Mouse (Mus musculus): Measurements from ENCODE around the gene Sergef. TPM values are rescaled to one million over a fixed set of nuclear protein-coding genes. Genes with fewer than 3 reads are reported as not detected.

Gene Sergef
- polyA plus RNA-seq, 1 experiment from 2014 or later, result 50.6 TPM

GRCm38 (mm10) chr7:46469542-46469941 lies 170.1 kb downstream of the Sergef start:
- Histone ChIP-seq H3K27me3 (replicated peaks; ENCODE audit: control insufficient read depth, insufficient read depth, low read length) (no peaks in the 10 kb centered on the region), H3K9ac (ENCODE audit: low read depth, low read length) (no peak overlapping the region), H3K4me2 (ENCODE audit: low read length) (no peak overlapping the region), H3K9me3 (ENCODE audit: control insufficient read depth, low read length) (no peaks in the 10 kb centered on the region), H3K36me3 (ENCODE audit: control insufficient read depth, insufficient read depth, low read length) (no peaks in the 10 kb centered on the region), H3K4me3 (ENCODE audit: low read length) (no peak overlapping the region), H3K27ac (ENCODE audit: low read depth, low read length) (no peak overlapping the region), H3K4me1 (ENCODE audit: control insufficient read depth, insufficient read depth, low read depth, low read length) (peaks cover 20% of the 10 kb centered on the region)
- no peak for ATAC-seq
- WGBS, result 91% methylated on average over 3 of the region's 3 CpGs

- H3K27ac ChIP-seq (ENCODE audit: low read depth, low read length), result peak overlapping the region; percentile 39; the same call in 1 of the 2 replicates
- WGBS, result 49% methylated on average over 7 of the region's 7 CpGs
- no peak for ATAC-seq
Observed at GRCm38 (mm10) chr7:46466422-46466981, 173.1 kb downstream of the Sergef start.

GRCm38 (mm10) chr7:46463136-46463535 lies 176.5 kb downstream of the Sergef start:
- Histone ChIP-seq H3K9me3 (ENCODE audit: control insufficient read depth, low read length) (no peaks in the 10 kb centered on the region), H3K27me3 (replicated peaks; ENCODE audit: control insufficient read depth, insufficient read depth, low read length) (no peaks in the 10 kb centered on the region), H3K9ac (ENCODE audit: low read depth, low read length) (no peak overlapping the region), H3K4me2 (ENCODE audit: low read length) (no peak overlapping the region), H3K4me1 (ENCODE audit: control insufficient read depth, insufficient read depth, low read depth, low read length) (peaks cover 20% of the 10 kb centered on the region), H3K36me3 (ENCODE audit: control insufficient read depth, insufficient read depth, low read length) (no peaks in the 10 kb centered on the region), H3K4me3 (ENCODE audit: low read length) (no peak overlapping the region), H3K27ac (ENCODE audit: low read depth, low read length) (no peak overlapping the region)
- WGBS, result 86% methylated on average over 8 of the region's 8 CpGs
- no peak for ATAC-seq

More at GRCm38 (mm10) chr7:46466422-46466981, 173.1 kb downstream of the Sergef start:
- no peak overlapping the region for H3K4me3 ChIP-seq (ENCODE audit: low read length)
- H3K9ac ChIP-seq (ENCODE audit: low read depth, low read length), result no peak overlapping the region
- H3K4me1 ChIP-seq (ENCODE audit: control insufficient read depth, insufficient read depth, low read depth, low read length), result peaks cover 9% of the 10 kb centered on the region
- no peaks in the 10 kb centered on the region for H3K9me3 ChIP-seq (ENCODE audit: control insufficient read depth, low read length)
- H3K36me3 ChIP-seq (ENCODE audit: control insufficient read depth, insufficient read depth, low read length), result no peaks in the 10 kb centered on the region
- no peaks in the 10 kb centered on the region for H3K27me3 ChIP-seq (replicated peaks; ENCODE audit: control insufficient read depth, insufficient read depth, low read length)
- no peak overlapping the region for H3K4me2 ChIP-seq (ENCODE audit: low read length)

GRCm38 (mm10) chr7:46462287-46462686 lies 177.3 kb downstream of the Sergef start:
- no peaks in the 10 kb centered on the region for H3K9me3 ChIP-seq (ENCODE audit: control insufficient read depth, low read length)
- H3K4me1 ChIP-seq (ENCODE audit: control insufficient read depth, insufficient read depth, low read depth, low read length), result peaks cover 20% of the 10 kb centered on the region
- no peak for ATAC-seq
- no peaks in the 10 kb centered on the region for H3K36me3 ChIP-seq (ENCODE audit: control insufficient read depth, insufficient read depth, low read length)
- H3K4me2 ChIP-seq (ENCODE audit: low read length), result no peak overlapping the region
- no peak overlapping the region for H3K27ac ChIP-seq (ENCODE audit: low read depth, low read length)
- no peak overlapping the region for H3K9ac ChIP-seq (ENCODE audit: low read depth, low read length)
- no peaks in the 10 kb centered on the region for H3K27me3 ChIP-seq (replicated peaks; ENCODE audit: control insufficient read depth, insufficient read depth, low read length)
- H3K4me3 ChIP-seq (ENCODE audit: low read length), result no peak overlapping the region
- whole genome bisulfite sequencing, result 61% methylated on average over 8 of the region's 8 CpGs

- peak; percentile 58 for ATAC-seq
- Histone ChIP-seq H3K4me3 (ENCODE audit: low read length) (no peak overlapping the region), H3K9ac (ENCODE audit: low read depth, low read length) (0 out of 2 replicates have a peak overlapping the region, but pooled peaks have one; percentile 39), H3K4me2 (ENCODE audit: low read length) (no peak overlapping the region), H3K9me3 (ENCODE audit: control insufficient read depth, low read length) (no peaks in the 10 kb centered on the region), H3K36me3 (ENCODE audit: control insufficient read depth, insufficient read depth, low read length) (no peaks in the 10 kb centered on the region), H3K27ac (ENCODE audit: low read depth, low read length) (peak overlapping the region; percentile 73), H3K27me3 (replicated peaks; ENCODE audit: control insufficient read depth, insufficient read depth, low read length) (no peaks in the 10 kb centered on the region), H3K4me1 (ENCODE audit: control insufficient read depth, insufficient read depth, low read depth, low read length) (peaks cover 13% of the 10 kb centered on the region)
- WGBS, result 77% methylated on average over 9 of the region's 9 CpGs
Observed at GRCm38 (mm10) chr7:46459605-46460245, 179.9 kb downstream of the Sergef start.

GRCm38 (mm10) chr7:46459200-46459599 lies 180.4 kb downstream of the Sergef start:
- H3K9ac ChIP-seq (ENCODE audit: low read depth, low read length), result no peak overlapping the region
- no peaks in the 10 kb centered on the region for H3K36me3 ChIP-seq (ENCODE audit: control insufficient read depth, insufficient read depth, low read length)
- H3K27me3 ChIP-seq (replicated peaks; ENCODE audit: control insufficient read depth, insufficient read depth, low read length), result no peaks in the 10 kb centered on the region
- H3K4me3 ChIP-seq (ENCODE audit: low read length), result no peak overlapping the region
- WGBS, result 57% methylated on average over 2 of the region's 2 CpGs
- H3K4me2 ChIP-seq (ENCODE audit: low read length), result no peak overlapping the region
- peaks cover 16% of the 10 kb centered on the region for H3K4me1 ChIP-seq (ENCODE audit: control insufficient read depth, insufficient read depth, low read depth, low read length)
- peak overlapping the region; percentile 73 for H3K27ac ChIP-seq (ENCODE audit: low read depth, low read length)
- no peaks in the 10 kb centered on the region for H3K9me3 ChIP-seq (ENCODE audit: control insufficient read depth, low read length)
- peak; percentile 76 for ATAC-seq

- ATAC-seq, result no peak
- 67% methylated on average over 3 of the region's 3 CpGs for WGBS
Observed at GRCm38 (mm10) chr7:46457889-46458288, 181.7 kb downstream of the Sergef start.

GRCm38 (mm10) chr7:46453930-46454679 lies 185.5 kb downstream of the Sergef start:
- H3K4me2 ChIP-seq (ENCODE audit: low read length), result no peak overlapping the region
- H3K36me3 ChIP-seq (ENCODE audit: control insufficient read depth, insufficient read depth, low read length), result no peaks in the 10 kb centered on the region
- no peak overlapping the region for H3K4me3 ChIP-seq (ENCODE audit: low read length)
- H3K27me3 ChIP-seq (replicated peaks; ENCODE audit: control insufficient read depth, insufficient read depth, low read length), result no peaks in the 10 kb centered on the region
- peak overlapping the region; percentile 70 for H3K27ac ChIP-seq (ENCODE audit: low read depth, low read length)
- peak; percentile 85 for ATAC-seq
- peaks cover 23% of the 10 kb centered on the region for H3K4me1 ChIP-seq (ENCODE audit: control insufficient read depth, insufficient read depth, low read depth, low read length)
- WGBS, result 12% methylated on average over 10 of the region's 10 CpGs
- no peaks in the 10 kb centered on the region for H3K9me3 ChIP-seq (ENCODE audit: control insufficient read depth, low read length)
- H3K9ac ChIP-seq (ENCODE audit: low read depth, low read length), result peak overlapping the region; percentile 18; the same call in 1 of the 2 replicates

More at GRCm38 (mm10) chr7:46457889-46458288, 181.7 kb downstream of the Sergef start:
- Histone ChIP-seq H3K4me3 (ENCODE audit: low read length) (no peak overlapping the region), H3K36me3 (ENCODE audit: control insufficient read depth, insufficient read depth, low read length) (no peaks in the 10 kb centered on the region), H3K9ac (ENCODE audit: low read depth, low read length) (no peak overlapping the region), H3K9me3 (ENCODE audit: control insufficient read depth, low read length) (no peaks in the 10 kb centered on the region), H3K27ac (ENCODE audit: low read depth, low read length) (no peak overlapping the region), H3K4me1 (ENCODE audit: control insufficient read depth, insufficient read depth, low read depth, low read length) (peaks cover 24% of the 10 kb centered on the region), H3K27me3 (replicated peaks; ENCODE audit: control insufficient read depth, insufficient read depth, low read length) (no peaks in the 10 kb centered on the region), H3K4me2 (ENCODE audit: low read length) (no peak overlapping the region)
